Mouse (Mus musculus): ENCODE measurements around the gene Iqschfp.

Gene Iqschfp

GRCm38 (mm10) chr3:68582103-68582740 lies 690.2 kb downstream of the Iqschfp start:
- DNase-seq = peak in 1 of 2 experiments; percentile 53

- no peak for DNase-seq
Measured at GRCm38 (mm10) chr3:68583031-68583693, 691.1 kb downstream of the Iqschfp start.

- DNase-seq = peak; percentile 78 to 86
Measured at GRCm38 (mm10) chr3:68583771-68584511, 691.9 kb downstream of the Iqschfp start.

- DNase-seq = no peak
Measured at GRCm38 (mm10) chr3:68585213-68585612, 693.2 kb downstream of the Iqschfp start.

- no peak for DNase-seq
Measured at GRCm38 (mm10) chr3:68586646-68587064, 694.6 kb downstream of the Iqschfp start.

- no peak for DNase-seq
Measured at GRCm38 (mm10) chr3:68587567-68588245, 695.7 kb downstream of the Iqschfp start.

- DNase-seq = no peak
Measured at GRCm38 (mm10) chr3:68589220-68589840, 697.3 kb downstream of the Iqschfp start.

GRCm38 (mm10) chr3:68590436-68590835 lies 698.4 kb downstream of the Iqschfp start:
- no peak for DNase-seq

GRCm38 (mm10) chr3:68592575-68592974 lies 700.5 kb downstream of the Iqschfp start:
- DNase-seq = no peak

GRCm38 (mm10) chr3:68593073-68593867 lies 701.2 kb downstream of the Iqschfp start:
- DNase-seq = peak in 1 of 2 experiments; percentile 25

- peak in 1 of 2 experiments; percentile 37 for DNase-seq
Measured at GRCm38 (mm10) chr3:68595316-68595925, 703.4 kb downstream of the Iqschfp start.

GRCm38 (mm10) chr3:68596938-68597337 lies 704.9 kb downstream of the Iqschfp start:
- no peak for DNase-seq

GRCm38 (mm10) chr3:68602891-68603290 lies 710.9 kb downstream of the Iqschfp start:
- DNase-seq = no peak

- no peak for DNase-seq
Measured at GRCm38 (mm10) chr3:68604467-68604866, 712.4 kb downstream of the Iqschfp start.

GRCm38 (mm10) chr3:68604962-68605361 lies 712.9 kb downstream of the Iqschfp start:
- no peak for DNase-seq

- no peak for DNase-seq
Measured at GRCm38 (mm10) chr3:68605942-68606603, 714.0 kb downstream of the Iqschfp start.

- DNase-seq = no peak
Measured at GRCm38 (mm10) chr3:68606730-68607129, 714.7 kb downstream of the Iqschfp start.

GRCm38 (mm10) chr3:68607336-68607735 lies 715.3 kb downstream of the Iqschfp start:
- no peak for DNase-seq

- DNase-seq = peak; percentile 48 to 55
Measured at GRCm38 (mm10) chr3:68608848-68609497, 716.9 kb downstream of the Iqschfp start.

GRCm38 (mm10) chr3:68610011-68610410 lies 718.0 kb downstream of the Iqschfp start:
- DNase-seq = no peak
